Mouse (Mus musculus) heart, embryonic 10.5 days (tissue): ENCODE measurements at regions not wholly inside any gene's neighbourhood (a gene's known extent, or its start where the extent isn't known, plus 50 kb on each side); places are given as distances from the start of the nearest gene placed in this dataset.
A peak's percentile ranks its signal among the peaks of the same experiment; 100 is the strongest.

Source experiments
- DNase-seq: peaks from one replicate; pipeline ENCODE4 v3.0.0-alpha.2; 2017; ENCODE audit warnings: low spot score
- H3K27ac ChIP-seq: fragments of 300-500 bp; sonication (generic); 2 replicates; pipeline ENCODE4 v1.5.1; 2016; ENCODE audit warnings: mild to moderate bottlenecking
- H3K27me3 ChIP-seq: fragments of 300-500 bp; sonication (generic); 2 replicates; pipeline ENCODE4 v1.6.1; 2016; ENCODE audit warnings: mild to moderate bottlenecking; ENCODE audit not compliant: poor library complexity, insufficient read depth, severe bottlenecking
- H3K36me3 ChIP-seq: fragments of 300-500 bp; sonication (generic); 2 replicates; pipeline ENCODE4 v1.6.1; 2016; ENCODE audit warnings: mild to moderate bottlenecking, moderate library complexity
- H3K4me1 ChIP-seq: fragments of 300-500 bp; sonication (generic); 2 replicates; pipeline ENCODE4 v1.6.1; 2016; ENCODE audit warnings: mild to moderate bottlenecking
- H3K4me3 ChIP-seq: fragments of 300-500 bp; sonication (generic); 2 replicates; pipeline ENCODE4 v1.5.1; 2016; ENCODE audit warnings: mild to moderate bottlenecking, moderate library complexity
- H3K9me3 ChIP-seq: fragments of 300-500 bp; sonication (generic); 2 replicates; pipeline ENCODE4 v1.6.1; 2016; ENCODE audit warnings: mild to moderate bottlenecking, moderate library complexity
- WGBS: fragments of 180-500 bp; shearing (Covaris S2); methylation state at CpG from one replicate; pipeline ENCODE4 v1.1.7; 2016; 5-methylcytosine and 5-hydroxymethylcytosine counted together

DNA sequence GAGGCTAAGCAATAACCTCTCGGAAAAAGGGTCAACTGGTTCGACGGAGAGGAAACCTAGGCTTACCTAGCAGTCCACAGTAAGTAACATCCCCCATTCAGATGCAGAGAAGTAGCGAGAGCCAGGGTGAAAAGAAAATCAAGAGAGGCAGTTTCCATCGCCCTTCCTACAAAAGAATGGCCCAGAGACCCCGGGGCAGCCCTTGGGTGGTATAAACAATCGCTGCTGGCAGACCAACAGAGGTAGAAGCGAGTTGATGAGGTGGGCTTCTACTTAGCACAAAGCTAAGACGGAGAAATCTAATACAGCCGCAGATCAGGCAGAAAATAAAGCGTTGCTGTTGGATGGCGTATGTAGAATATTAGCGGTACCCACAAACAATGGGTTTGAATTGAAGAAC is 57.8 kb upstream of the Arl15 start:
- no peak overlapping the region for H3K4me3 ChIP-seq
- DNase-seq: no peak
- peaks cover 10% of the 10 kb centered on the region; the same call in 1 of the 2 replicates for H3K4me1 ChIP-seq
- no peaks in the 10 kb centered on the region for H3K9me3 ChIP-seq
- no peaks in the 10 kb centered on the region for H3K27me3 ChIP-seq
- no peak overlapping the region for H3K27ac ChIP-seq
- WGBS: 83% methylated on average over 13 of the region's 13 CpGs
- no peaks in the 10 kb centered on the region for H3K36me3 ChIP-seq

DNA sequence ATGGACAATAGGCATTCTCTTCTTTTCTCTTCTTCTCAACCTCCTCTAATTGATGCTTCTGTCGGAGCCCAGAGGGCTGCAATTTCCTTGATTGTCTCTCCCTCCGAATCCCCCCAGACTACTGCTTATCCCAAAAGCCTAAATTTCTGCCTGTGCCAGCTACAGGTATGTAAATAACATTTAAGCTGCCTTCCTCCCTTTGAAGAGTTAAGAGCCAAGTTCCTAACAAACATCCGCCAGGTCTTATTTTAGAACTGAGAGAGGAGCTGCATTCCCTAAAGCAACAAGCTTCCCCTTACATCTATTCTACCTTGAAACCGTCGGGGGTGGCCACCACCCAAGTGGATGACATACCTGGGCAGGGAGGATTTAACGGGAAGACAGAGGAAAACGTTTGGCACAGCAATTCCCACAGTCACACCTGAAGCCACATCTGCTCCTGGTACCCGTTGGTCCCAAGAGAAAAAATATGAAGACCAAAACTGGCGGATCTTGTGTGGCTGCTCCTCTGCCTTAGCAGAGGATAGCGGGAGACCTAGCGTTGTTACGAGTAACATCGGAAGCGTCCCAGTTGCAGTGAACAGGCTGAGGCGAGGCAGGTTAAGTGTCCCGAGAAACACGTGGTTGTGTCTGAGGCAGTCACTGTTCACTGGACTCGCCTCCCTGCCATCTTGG is 58.6 kb upstream of the Arl15 start:
- H3K27me3 ChIP-seq: no peaks in the 10 kb centered on the region
- no peaks in the 10 kb centered on the region for H3K9me3 ChIP-seq
- H3K36me3 ChIP-seq: no peaks in the 10 kb centered on the region
- DNase-seq: no peak
- WGBS: 57% methylated on average over 18 of the region's 18 CpGs
- H3K4me3 ChIP-seq: no peak overlapping the region
- H3K27ac ChIP-seq: no peak overlapping the region
- peaks cover 10% of the 10 kb centered on the region; the same call in 1 of the 2 replicates for H3K4me1 ChIP-seq

DNA sequence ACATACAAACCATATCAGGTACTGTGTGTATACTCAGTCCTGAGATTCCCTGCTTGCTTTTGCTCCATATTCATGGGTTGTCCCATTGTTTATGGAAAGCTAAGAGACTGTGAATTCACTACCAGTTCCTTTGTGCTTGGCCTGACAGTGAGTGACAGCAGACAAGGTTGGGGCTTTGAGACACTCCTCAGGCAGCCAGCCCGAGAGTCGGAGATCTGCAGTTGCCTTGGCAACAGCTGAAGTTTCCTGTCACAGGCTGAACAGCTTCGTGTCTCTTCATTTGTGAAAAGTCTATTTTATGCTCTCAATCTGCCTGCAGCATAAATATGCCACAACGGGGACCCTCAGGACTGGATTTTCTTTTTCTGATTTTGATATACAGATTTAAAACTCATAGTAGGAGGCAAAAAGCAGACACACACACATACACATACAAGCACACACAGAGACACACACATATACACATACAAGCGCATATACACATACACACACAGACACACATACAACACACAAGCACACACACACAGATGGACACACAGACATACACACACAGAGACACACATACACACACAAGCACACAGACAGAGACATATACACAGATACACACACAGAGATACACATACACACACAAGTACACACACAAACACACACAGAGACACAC is 60.0 kb upstream of the Arl15 start:
- H3K9me3 ChIP-seq: no peaks in the 10 kb centered on the region
- DNase-seq: peak; percentile 81
- no peak overlapping the region for H3K4me3 ChIP-seq
- H3K4me1 ChIP-seq: peaks cover 10% of the 10 kb centered on the region; the same call in 1 of the 2 replicates
- H3K36me3 ChIP-seq: no peaks in the 10 kb centered on the region
- no peaks in the 10 kb centered on the region for H3K27me3 ChIP-seq
- WGBS: 38% methylated on average over 5 of the region's 5 CpGs
- no peak overlapping the region for H3K27ac ChIP-seq

DNA sequence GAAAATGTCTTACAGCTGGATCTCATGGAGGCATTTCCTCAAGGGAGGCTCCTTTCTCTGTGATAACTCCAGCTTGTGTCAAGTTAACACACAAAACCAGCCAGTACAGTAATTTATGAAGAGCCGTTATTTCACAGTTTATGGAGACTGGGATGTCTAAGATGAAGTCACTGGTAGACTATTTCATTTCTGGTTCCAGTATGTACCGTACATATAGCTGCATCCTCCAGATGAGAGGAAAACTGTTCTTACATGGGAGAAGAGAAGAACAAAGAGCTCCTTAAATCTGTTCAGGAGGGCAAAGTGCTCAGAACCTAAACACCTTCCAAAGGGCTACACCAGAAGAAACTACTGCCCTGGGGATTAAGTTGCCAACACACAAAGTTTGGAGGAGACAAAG is 60.6 kb upstream of the Arl15 start:
- Histone ChIP-seq H3K27ac (no peak overlapping the region), H3K4me1 (peaks cover 10% of the 10 kb centered on the region; the same call in 1 of the 2 replicates), H3K4me3 (no peak overlapping the region), H3K9me3 (no peaks in the 10 kb centered on the region), H3K27me3 (no peaks in the 10 kb centered on the region), H3K36me3 (no peaks in the 10 kb centered on the region)
- WGBS: 79% methylated on average over 2 of the region's 2 CpGs
- no peak for DNase-seq

DNA sequence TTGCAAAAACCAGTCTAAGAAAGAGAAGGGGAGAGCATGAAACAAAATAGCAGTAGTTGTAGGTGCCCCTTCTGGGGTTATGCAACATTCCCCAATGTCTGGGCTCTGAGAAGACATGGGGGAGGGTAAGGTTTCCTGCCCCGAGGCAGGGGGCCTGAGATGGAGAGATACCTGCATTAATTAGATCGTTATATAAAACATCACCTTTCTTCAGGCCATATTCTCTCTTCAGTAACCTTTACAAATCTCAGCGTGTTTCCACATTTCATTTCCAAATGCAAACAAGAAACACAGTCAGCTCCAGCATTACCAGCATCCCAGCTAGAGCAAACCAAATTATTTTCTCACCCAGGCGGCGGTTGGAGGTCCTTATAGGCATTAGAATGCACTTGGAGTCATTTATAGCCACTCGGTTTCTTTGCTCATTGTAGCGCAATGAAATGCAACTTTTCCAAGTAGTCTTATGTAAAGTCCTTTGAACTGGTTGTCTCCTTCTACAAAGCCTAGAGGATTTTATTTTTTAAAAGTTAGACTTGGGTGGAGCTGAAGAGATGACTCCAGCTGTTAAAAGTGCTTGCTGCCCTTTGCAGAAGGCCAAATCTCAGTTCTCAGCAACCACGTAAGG is 63.4 kb upstream of the Arl15 start:
- no peaks in the 10 kb centered on the region for H3K9me3 ChIP-seq
- no peak overlapping the region for H3K27ac ChIP-seq
- 41% methylated on average over 8 of the region's 8 CpGs for WGBS
- H3K4me1 ChIP-seq: peaks cover 10% of the 10 kb centered on the region; the same call in 1 of the 2 replicates
- H3K27me3 ChIP-seq: no peaks in the 10 kb centered on the region
- no peaks in the 10 kb centered on the region for H3K36me3 ChIP-seq
- H3K4me3 ChIP-seq: no peak overlapping the region
- DNase-seq: no peak

DNA sequence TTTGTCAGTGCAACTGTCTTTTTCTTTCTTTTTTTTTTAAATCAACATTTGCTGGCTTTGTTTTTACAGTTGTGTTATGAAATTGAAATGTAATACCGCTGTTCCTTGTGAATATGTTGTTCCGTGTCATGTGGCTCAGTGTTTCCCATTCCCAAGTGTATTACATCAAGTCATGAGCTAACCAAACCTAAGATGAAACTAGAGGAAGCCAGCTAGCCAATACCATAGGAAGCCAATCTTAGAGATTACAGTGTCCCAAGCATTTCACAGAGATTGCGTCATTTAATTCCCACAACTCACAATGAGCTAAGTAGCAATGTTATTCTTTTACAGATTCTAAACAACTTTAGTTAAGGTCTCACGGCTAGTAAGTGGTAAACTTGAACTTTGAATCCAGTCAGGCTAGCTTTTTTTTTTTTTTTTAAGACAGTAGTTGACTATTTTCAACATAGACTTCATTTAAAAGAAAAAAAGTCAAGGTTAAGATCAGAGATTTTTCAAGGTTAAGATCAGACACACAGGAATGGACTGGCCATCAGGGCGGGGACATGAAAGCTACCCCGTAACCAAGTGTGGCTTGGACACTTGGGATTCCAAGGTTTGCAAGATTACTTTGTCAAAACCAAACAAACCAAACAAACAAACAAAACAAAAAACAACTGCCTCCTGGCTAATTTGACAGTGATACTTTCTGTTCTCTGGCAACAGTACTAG is 64.1 kb upstream of the Arl15 start:
- Histone ChIP-seq H3K4me1 (0 out of 2 replicates have a peak, but pooled peaks cover 5% of the 10 kb centered on the region), H3K36me3 (no peaks in the 10 kb centered on the region), H3K9me3 (no peaks in the 10 kb centered on the region), H3K27me3 (no peaks in the 10 kb centered on the region), H3K4me3 (no peak overlapping the region), H3K27ac (no peak overlapping the region)
- WGBS: 66% methylated on average over 6 of the region's 6 CpGs
- DNase-seq: no peak

DNA sequence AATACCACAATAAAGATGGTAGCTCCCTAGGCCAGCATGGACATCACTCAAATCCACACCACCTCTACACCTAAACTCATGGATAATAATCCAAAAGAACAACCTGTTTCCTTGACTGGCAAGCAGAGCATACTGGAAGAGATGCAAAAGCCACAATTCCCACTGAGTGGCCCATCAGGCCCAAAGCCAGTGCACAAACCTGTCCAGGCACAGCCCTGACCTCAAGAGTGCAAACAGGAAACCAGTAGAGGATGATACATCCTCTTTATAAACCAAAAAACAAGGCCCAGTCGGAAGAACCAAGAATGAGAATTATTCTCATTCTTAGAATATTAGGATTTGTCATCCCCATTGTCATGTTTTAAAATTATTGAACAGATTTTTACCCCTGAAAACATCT is 64.7 kb upstream of the Arl15 start:
- Histone ChIP-seq H3K4me1 (0 out of 2 replicates have a peak, but pooled peaks cover 5% of the 10 kb centered on the region), H3K9me3 (no peaks in the 10 kb centered on the region), H3K36me3 (no peaks in the 10 kb centered on the region), H3K4me3 (no peak overlapping the region), H3K27me3 (no peaks in the 10 kb centered on the region), H3K27ac (no peak overlapping the region)
- DNase-seq: no peak
- WGBS: 84% methylated on average over 1 of the region's 1 CpGs

DNA sequence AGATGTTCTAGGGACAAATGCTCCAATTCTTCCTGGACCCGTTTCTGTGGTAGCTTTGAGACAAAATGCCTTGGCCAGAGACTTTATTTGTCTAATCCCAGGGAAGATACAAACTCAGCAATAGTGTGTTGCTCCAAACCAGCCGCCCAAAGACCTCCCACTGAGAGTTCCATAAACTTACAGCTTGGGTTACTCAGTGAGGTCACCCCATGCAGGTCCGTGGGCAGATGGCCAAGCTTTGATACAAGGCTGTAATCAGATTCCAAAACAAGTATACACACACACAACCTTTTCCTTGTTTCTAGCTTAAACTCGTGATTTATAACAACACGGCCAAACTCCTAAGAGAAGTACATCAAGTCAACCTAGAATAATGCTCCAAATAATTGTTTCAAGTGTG is 64.6 kb upstream of the Hspb3 start:
- WGBS: 58% methylated on average over 5 of the region's 5 CpGs

DNA sequence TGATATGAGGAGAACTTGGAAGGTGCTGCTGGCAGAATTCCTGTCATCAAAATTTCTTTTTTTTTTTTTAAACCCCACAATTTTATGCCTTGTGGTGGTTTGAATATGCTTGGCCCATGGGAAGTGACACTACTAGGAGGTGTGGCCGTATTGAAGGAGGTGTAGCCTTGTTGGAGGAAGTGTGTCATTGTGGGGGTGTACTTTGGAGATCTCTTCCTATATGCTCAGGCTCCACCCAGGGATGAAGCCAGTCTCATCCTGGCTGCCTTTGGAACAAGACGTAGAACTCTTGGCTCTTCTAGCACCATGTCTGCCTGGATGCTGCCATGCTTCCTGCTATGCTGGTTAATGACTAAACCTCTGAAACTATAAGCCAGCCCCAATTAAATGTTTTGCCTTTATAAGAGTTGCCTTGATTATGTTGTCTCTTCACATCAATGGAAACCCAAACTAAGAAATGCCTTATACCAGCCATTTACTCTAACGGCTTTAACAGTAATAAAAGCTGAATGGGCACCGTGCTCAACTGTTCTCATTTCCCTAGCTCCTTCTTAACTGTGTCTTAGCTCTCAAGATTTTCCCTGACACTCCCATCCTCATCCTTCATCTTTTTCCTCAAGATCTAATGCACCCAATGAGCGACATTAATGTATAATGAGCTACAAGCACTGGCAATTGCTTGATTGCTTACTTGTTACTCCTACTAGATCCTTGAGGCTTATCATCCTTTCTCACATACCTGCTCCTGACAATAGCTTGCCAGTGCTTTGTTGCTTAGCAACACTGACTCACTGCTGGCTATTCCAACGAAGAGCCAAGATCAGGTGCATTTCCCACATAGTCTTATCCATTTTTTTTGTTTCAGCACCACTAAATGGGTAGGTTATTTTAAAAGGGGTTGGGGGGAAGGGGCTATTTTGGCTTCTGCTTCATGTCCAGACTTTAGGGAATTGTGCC is 61.7 kb upstream of the Hspb3 start:
- Histone ChIP-seq H3K27me3 (no peaks in the 10 kb centered on the region), H3K4me1 (no peaks in the 10 kb centered on the region), H3K4me3 (no peak overlapping the region), H3K9me3 (no peaks in the 10 kb centered on the region), H3K36me3 (no peaks in the 10 kb centered on the region), H3K27ac (no peak overlapping the region)
- no peak for DNase-seq
- WGBS: 73% methylated on average over 6 of the region's 6 CpGs

More for the DNA sequence above, 64.6 kb upstream of the Hspb3 start:
- H3K4me3 ChIP-seq: no peak overlapping the region
- no peak for DNase-seq
- no peaks in the 10 kb centered on the region for H3K36me3 ChIP-seq
- no peaks in the 10 kb centered on the region for H3K9me3 ChIP-seq
- no peak overlapping the region for H3K27ac ChIP-seq
- H3K27me3 ChIP-seq: no peaks in the 10 kb centered on the region
- no peaks in the 10 kb centered on the region for H3K4me1 ChIP-seq

DNA sequence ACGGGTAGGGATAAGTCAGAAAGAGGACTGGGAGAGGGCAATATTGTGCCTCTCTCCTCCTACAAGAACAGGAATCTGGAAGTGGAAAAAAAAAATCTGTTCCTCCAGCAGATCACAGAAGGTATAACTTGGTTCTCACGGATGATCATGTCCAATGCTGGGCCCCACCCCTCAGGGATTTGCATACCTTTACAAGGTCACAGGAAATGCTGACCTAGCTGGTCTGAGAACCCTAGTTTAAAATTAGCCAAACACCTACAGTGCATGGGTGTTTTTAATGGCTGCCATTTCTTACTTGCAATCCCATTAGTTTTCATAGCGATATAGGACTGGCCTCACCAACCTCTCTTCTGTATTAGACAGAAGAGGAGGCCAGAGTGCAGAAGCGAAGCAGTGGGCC is 51.8 kb upstream of the Hspb3 start:
- Histone ChIP-seq H3K36me3 (no peaks in the 10 kb centered on the region), H3K4me3 (no peak overlapping the region), H3K9me3 (no peaks in the 10 kb centered on the region), H3K27ac (no peak overlapping the region), H3K27me3 (no peaks in the 10 kb centered on the region), H3K4me1 (no peaks in the 10 kb centered on the region)
- DNase-seq: no peak
- WGBS: 81% methylated on average over 4 of the region's 4 CpGs

DNA sequence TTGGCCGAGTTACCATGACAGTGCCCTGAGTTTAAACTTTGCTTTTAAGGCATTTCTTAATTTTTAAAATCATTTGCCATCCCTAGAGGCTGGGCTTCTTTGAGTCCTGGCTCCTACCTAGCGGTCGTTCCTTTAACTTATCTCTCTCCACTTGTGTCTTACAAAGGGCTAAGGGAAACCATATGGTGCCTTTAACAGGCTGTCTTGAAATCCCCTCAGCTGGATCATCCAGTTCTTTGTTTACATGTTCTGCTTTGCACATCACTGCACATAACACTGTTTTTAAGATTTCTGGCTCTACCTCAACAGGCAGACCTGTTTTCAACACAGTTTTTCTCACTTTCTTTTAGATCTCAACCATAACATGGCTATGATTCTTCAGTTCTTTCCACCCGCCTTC is 50.4 kb upstream of the Hspb3 start:
- Histone ChIP-seq H3K4me3 (no peak overlapping the region), H3K4me1 (no peaks in the 10 kb centered on the region), H3K36me3 (no peaks in the 10 kb centered on the region), H3K27me3 (no peaks in the 10 kb centered on the region), H3K27ac (no peak overlapping the region), H3K9me3 (no peaks in the 10 kb centered on the region)
- 64% methylated on average over 4 of the region's 4 CpGs for WGBS
- no peak for DNase-seq
